Mouse (Mus musculus) heart, adult 18-20 months (tissue): Measurements from ENCODE around the gene Cass4. TPM values are rescaled to one million over a fixed set of nuclear protein-coding genes. Genes with fewer than 3 reads are reported as not detected.

Experiments
- DNase-seq, 2 experiments: peaks; one replicate each; pipeline ENCODE4 v3.0.0; 2021 to 2022; ENCODE audit warnings: mixed read lengths in 1 of 2
- total RNA-seq, 2 experiments: library from RNA; stranded (reverse); gene quantifications; 2 replicates each; pipeline ENCODE4 v1.2.3; 2021

Cass4 gene
- total RNA-seq, 2 experiments from 2014 or later = 0.27 to 0.28 TPM

DNA sequence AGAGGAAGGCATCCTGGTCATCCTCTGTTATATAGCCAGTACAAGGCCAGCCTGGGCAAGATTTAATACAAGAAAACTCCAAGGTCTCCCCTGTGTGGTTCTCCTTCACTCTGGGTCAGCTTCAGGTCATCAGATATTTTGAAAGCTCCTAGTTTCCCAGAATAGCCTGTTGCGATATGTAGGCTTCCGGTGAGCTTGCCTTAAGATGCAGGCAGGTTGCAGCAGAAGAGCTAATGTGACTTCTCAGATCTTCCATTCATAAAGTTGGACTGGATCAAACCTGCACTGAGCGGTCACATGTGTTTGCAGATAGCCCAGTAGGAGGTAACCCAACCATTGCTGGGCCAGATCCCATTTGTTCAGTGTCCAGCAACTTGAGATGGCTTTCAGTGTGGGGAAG lies 8.9 kb upstream of the Cass4 start:
- no peak for DNase-seq

DNA sequence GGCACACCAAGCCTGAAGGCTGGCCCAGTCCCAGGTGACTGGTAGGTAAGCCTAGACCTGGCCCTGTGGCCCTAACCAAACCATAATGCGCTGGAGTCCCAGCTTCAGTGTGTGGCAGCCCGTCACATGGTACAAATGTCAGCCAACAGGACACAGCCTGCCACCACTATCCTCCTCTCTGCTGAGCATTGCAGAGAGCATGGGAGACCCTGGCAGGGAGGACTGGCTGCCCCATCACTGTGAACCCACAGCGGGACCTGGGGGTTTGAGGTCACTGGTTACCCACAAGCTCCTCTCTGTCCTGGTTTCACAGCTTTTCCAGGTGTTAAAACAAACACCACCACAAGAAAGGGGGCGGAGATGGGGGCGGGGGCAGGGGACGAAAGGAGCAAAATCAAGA lies 3.3 kb upstream of the Cass4 start:
- no peak for DNase-seq

DNA sequence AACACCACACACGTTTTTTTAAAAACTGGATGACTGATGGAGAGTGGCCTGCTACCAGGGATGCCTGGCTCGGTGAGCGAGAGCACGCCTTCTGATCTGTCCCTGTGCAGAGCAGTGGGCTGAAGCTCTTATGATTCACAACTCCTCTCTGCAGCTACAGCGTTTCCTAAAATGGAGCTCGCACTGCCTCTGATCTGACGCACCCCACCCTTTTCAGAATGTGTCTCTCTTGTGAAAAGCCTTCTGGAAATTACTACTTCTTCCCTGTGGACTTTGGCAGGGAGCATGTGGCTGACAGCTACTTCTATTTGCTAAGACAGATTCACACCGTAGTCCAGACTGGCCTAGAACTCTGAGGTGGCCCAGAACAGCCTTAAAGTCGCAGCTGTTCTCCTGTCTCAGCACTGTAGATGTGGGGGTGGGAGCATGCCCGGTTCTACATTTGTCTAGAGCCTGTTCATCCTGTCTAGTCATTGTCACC lies 1.5 kb upstream of the Cass4 start:
- no peak for DNase-seq

DNA sequence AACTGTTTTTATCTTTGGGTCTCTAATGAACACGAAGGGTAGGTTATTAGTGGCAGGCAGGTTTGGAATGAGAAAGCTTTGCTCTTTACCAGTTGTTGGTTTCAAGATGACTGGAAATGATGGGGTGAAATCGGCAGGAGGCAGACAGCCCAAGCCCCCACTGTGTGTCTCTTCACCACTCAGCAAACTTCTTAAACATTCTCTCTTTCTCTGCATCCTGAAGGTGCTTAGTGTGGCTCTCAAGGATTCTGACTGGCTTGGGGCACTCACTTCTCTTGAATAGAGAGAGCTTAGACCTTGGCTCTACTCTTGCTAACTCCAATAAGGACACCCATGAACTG lies 428 bp downstream of the Cass4 start:
- no peak for DNase-seq

DNA sequence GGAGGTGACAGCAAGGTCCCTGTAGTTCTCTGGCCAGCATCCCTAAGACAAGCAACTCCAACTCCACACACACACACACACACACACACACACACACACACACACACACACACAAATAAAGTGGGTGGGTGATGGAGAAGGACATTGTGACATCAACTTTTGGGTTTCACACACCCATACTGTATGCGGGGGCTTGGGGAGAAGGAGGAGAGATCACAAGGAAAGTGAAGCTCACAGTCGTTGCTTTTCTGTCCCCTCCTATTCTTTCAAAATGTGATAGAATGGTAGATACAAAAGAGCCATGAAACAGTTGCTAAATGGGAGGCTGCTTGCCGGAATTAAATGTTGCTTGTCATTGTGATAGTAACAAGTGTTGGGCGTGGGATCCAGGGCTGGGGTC lies 1.1 kb downstream of the Cass4 start:
- no peak for DNase-seq

DNA sequence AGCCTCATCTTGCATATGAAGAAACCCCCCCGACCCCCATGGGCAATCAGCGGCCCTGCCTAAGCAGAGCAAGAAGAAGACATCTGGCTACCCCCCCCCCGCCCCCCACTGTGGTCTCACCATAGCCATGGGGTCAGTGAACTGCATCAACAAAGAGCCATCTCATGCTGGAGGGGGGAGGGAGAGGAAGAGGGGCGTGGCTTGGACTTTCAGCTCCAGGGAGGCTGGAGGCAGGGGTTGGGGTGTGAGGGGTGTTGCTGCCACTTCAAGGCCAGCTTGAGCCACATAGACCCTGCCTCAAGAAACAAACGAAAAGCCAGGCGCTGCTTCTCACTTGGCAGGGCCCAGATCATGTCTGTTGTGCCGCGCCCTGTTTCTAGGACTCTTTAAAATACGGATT lies 2.4 kb downstream of the Cass4 start:
- DNase-seq = no peak

DNA sequence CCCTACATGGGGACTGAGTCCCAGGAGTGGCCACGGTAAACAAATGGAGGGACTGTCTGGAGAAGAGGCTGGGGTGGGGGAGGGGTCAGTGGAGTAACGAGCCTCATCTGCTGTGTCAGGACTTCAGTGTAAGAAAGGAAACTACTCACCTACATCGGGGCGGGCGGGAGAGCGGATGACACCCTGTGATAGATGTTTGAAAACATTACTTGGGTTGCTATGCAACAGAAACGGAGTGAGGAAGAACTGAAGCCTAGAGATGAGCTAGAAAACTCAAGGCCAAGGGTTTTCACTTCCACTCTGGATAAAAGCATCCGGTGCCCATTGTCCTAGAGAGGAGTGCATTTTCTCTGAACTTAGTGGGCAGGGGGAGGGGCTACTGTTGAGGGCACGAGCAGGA lies 6.3 kb downstream of the Cass4 start:
- peak in 1 of 2 experiments; percentile 36 for DNase-seq

DNA sequence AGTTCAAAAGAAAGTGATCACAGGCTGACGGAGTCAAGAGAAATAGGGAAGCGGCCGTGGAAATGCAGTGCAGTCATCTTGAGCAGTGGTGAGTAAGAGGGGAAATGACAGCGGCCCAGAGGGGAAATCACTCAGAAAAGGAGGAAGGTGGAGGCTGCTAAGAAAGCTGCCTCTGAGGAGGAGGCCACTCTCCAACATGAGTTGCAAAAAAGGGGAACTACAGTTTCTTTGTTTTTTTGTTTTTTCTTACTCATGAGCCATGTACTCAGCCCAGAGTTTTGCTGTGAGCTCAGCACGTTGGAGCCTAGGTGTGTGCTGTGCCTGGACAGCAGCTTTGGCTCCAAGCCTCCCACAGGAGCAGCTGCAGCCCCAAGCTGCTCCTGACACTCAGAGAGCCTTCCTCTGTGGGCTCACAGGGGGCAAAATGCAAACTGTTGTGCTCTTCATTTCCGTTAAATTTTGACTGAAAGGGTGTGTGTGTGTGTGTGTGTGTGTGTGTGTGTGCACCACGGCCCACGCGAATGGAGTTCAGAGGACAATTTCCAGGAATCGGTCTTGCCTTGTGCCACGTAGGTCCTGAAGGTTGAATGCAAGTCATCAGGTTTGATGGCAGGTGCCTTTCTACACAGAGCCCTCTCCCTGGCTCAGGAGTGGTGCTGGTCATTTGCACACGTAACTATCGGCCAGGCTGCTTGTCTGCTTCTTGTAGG lies 7.7 kb downstream of the Cass4 start:
- peak in 1 of 2 experiments; percentile 73 for DNase-seq

DNA sequence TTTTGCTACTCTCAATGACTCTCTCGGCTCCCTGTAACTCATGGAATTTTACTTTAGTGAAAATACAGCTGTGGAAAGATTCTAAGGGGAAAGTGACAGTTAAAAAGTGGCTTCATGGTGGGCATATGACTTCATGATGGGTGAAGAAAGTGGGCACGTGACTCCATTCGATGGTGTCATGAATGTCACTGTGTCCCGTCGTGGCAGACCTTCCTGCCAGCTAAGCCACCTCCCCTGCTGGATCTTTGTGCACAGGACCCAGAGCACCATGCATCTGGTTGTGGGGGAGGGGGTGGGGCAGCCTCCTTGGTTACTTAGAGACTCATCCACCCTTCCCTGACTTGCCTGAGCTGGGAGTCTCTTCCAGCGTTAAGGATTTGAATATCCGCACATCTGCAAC lies 10.6 kb downstream of the Cass4 start:
- DNase-seq = no peak

DNA sequence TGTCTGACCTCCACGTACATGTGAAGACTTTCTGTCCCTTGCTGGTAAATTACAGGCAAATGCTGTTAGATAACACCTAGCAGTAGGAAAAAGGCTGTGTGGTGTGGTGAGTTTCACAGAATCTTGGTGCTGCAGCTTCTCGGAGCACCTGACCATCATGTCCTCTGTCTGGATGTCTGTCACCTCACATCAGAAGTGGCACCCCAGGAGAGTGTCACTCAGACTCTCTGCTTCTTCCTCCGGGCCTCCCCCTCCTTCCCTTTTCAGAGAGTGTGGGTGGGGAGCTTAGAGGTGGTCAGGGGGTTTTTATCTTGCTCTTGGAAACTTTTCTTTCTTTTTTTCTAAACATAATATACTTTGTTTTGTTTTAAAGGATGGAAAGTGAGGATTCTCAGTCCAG lies 11.4 kb downstream of the Cass4 start:
- DNase-seq = no peak

DNA sequence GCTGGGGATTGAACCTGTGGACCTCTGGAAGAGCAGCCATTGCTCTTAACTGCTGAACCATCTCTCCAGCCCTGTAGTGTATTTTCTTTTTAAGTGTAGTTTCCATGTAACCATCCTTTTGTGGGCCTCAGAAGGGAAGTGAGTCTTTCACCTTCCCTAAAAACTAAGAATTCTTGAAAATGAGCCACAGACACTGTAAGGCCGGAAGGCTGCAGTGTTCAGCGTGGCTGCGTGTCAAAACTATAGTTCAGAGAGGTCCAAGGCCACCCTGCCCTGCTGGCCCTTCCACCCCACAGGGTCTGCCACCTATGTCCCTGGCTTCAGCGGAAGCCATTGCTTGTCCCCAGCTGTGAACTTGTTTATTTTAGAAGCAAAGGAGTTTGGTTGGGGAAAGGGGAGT lies 12.6 kb downstream of the Cass4 start:
- peak in 1 of 2 experiments; percentile 12 for DNase-seq

DNA sequence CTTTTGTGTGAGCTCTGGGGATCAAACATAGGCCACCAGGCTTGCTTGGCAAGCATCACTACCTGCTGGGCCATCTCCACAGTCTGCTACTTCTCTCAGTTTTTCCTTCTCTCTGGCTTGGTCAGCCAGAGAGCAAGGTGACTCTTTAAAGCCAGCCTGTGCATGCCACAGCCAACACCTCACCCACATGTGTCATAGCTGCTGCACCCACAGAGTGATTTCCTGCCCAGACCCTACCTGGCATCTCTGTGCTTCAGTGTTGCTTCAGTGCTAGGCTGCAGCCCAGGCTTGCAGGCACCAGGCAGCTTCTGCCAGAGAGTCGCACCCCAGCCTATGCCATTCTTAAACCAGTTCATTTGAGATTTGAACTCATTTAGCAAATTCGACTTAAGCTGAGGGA lies 13.9 kb downstream of the Cass4 start:
- no peak for DNase-seq

DNA sequence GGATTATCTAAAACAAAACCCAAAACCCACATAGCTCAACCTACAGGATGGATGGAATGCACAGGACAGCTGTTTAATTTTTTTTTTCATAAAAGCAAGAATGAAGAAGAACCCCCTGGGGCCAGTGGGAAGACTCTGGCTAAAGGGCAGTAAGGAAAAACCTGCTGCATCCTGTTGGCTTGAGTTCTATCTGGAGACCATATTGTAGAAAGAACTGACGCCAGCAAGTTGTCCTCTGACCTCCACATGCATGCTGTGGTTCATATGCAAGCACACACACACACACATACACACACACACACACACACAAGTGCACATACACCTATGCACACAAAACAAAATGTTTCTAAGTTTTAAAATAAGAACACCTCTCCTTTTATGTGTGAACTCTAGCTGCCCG lies 17.1 kb downstream of the Cass4 start:
- no peak for DNase-seq

DNA sequence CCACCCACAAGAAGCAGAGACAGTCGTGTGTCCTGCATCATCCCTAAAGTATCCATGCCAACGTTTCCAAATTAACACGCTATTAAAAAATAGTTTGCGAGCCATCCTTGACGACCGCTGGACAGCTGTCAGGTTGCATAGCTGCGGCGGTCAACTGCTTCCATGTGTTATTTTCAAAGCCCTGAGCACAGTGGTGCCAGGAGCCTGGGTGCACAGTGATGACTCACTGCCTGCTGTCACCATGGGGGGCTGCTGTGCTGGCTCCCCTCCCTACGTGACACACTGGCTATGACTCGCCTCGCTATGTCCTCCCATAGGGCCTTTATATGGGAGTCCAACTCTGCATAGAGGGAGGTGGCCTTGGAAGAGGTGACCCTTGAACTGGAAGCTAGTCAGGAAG lies 17.5 kb downstream of the Cass4 start:
- DNase-seq = no peak

DNA sequence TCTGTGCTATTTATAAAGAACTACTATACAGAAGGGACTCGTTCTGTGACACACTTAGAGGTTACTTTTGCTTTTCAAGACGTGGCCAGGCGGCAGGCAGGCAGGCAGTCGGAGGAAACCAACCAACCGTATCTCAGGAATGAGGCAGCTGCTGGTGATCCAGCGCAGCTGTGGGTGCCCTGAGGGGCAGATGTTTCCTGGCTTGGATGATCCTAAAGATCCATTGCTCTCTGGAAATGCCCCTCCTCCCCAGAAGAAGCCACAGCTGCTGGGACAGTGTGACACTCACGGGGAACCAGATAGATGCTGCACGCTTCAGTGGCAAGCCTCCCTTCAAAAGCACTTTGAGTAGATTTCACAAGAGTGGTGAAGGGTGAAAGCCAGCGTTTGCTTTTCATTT lies 18.9 kb downstream of the Cass4 start:
- no peak for DNase-seq

DNA sequence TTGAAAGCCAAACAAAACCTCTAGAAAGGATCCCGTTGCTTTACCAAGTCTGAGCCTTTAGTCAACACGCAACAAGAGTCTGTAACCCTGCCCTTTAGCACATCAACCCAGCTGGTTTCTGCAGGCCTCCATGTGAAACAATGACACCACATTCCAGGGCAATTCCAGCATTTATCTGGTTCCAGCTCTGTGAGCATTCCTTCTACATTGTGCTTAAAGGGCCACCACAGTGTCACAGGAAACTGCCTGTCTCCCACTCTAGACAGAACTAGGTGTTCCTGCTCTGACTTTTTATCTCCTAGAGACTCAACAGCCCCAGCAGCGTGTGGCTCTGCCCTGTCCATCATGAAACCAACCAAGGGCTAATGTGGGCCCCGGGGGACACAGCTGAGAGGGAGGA lies 19.7 kb downstream of the Cass4 start:
- DNase-seq = no peak

DNA sequence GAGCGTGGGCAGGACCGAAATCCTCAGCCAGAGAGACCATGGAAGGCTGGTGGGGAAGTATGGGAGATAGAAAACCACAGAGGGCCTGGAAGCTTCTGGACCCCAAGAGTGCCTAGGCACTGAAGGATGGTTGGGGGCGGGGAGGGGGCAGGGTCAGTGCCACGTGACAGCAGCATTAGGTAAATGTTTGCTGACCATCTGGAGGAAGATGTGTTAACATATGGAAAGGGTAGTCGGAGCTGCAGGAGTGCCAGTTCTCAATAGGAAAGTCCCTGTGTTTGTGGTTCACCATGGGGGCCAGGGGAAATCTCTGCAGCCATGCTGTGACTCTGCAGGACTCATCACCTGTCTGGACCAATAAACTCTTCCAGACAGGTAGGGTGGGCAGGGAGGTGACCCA lies 20.3 kb downstream of the Cass4 start:
- no peak for DNase-seq

DNA sequence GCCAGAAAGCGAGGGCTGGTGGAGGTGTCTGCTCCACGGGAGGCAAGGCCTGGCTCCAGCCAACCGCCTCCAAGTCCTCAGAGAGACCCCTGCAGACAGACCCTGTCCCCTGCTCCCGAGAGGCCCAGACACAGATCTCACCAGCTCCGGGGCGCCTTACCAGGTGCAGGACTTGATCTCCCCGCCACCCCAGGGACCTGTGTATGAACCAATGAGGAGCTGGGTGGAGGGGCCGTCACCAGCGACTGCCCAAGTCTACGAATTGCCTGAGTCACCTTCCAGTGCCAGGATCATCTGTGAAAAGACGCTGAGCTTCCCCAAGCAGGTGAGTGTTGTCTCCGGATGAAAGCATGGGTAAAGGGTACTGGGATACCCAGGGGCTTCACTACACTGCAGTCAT lies 22.6 kb downstream of the Cass4 start:
- DNase-seq = no peak

DNA sequence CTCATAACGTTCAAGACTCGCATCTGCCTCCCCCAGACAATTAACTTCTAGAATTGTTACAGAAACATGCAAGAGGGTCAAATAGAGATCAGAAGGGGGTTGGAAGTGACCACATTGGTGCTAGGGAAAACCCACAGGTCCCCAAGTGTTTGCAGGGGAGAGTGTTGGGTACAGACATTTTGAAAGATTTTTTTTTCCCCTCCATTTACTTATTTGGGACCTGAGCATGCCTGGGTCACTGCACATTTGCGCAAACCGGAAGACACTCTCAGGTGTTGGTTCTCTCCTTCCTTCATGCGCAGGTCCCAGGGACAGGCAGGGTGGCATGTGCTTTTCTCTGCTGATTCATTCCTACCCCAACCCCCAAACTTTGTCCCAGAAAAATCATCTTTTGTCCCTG lies 23.3 kb downstream of the Cass4 start:
- no peak for DNase-seq

DNA sequence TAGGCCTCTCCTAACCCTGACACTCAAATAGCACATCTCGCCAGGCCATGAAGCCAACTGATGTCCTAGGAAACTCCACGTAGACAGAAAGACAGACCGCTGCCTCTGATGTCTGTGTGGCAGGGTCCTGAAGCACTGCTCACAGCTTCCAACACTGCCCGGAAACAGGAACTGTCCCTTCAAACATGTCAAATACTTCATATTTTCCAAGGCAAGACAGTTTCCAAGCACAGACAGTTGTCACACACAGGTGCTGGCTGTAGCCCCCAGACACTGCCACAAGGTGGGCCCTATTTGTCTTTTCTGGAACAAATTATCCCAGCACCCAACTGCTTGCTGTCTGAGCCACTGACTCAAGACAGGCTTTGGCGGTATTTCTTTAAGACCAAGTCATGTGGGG lies 24.6 kb downstream of the Cass4 start:
- DNase-seq = no peak

DNA sequence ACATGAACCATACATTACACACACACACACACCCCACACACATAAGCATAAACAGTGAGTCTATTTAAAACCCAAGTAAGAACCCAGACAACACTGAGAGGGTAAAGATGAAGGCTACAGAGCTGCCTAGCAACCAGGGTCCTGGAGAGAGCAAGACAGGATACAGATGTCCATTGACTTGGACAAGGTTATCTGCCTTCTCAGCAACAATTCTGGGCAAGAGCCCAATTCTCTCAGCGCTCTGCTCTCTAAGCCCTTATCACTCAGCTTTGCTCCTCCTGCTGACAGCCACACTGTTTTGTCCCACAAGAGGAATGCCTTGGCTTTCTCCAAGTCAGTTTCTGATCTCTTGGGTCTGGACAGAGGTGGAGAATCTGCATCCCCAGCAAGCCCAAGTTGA lies 37.0 kb downstream of the Cass4 start:
- DNase-seq = peak; percentile 43 to 64

DNA sequence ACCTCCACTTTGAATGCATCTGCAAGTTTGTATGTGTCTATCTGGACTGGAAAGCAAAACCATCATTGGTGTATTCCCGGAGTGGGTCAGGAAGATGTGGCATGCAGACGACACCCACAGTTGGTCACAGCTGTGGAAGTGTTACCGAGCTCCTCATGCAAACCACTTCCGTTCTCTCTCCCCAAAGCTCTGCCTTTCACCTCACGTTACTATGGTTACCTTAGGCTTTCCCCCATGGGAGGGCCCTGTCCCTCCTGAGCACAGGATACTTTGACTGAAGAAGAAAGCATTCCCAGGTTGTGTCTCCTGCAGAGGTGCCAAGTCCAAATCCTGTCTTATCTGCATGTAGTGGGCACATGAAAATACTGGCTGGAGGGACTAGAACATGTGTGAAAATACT lies 40.2 kb downstream of the Cass4 start:
- DNase-seq = peak in 1 of 2 experiments; percentile 31

DNA sequence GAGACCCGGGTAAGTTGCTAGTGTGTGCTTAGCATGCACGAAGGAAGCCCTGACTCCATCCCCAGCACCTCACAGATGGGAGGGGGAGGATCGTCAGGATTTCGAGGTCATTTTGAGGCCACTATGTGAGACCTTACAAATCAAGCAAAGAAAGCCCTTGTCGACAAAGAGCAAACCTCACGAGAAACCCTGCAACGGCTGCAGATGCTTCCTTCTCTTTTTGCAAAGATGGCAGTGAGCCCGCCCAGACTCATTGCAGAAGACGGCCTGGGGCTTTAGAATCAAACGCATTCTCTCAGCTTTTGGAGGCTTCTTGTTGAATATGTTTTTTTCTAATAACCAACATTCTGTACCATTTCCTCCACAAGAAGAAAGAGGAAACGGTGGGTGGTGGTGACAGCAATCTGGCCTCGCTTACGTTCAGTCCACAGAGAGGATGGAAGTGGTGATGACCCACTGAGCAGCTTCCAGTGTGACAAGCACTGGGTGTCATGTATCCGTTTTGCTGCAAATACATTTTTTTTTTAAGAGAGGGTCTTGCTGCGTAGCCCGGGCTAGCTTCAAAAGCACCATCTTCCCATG lies 43.9 kb downstream of the Cass4 start:
- peak; percentile 10 to 24 for DNase-seq

DNA sequence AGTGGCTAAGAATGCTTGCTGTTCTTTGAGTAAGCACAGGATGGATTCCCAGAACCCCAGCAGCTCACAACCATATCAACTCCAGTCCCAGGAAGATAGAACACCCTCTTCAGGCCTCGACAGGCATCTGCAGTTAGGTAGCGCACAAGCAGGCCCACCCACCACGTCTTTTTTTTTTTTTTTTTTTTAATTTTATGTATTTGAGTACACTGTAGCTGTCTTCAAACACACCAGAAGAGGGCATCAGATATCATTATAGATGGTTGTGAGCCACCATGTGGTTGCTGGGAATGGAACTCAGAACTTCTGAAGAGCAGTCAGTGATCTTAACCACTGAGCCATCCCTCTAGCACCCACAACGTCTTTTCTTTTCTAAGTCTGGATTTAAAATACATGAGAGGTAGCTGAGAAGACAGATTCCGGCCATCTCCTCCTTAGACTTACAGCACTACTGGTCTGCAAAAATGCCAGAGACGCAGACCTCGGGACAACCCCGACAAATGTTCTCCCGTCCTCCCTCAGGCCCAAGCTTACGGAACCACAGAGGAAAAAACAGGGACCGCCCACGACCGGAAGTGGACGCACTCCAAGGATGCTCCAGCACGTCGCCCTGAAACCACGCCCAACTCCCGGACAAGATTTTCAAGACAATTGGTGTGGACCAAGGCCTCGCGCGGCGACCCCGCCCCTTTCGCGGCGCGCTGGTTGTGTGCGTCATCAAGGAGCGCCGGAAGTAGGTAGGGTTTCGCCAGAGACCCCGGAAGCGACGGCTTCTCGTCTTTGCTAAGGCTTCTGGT lies 46.4 kb downstream of the Cass4 start, which contains the start of gene Rtf2:
TSS of gene Rtf2 (plus strand) at position 714 of the 797 bp plus-strand sequence.
- peak; percentile 99 to 100 for DNase-seq
